Mouse (Mus musculus) stomach, postnatal 0 days (tissue): ENCODE data around the gene Tuba3a. TPM values are rescaled to one million over a fixed set of nuclear protein-coding genes. Genes with fewer than 3 reads are reported as not detected.

ENCODE experiments used
- ATAC-seq: fragments of 200-750 bp; cut with Nextera tagmentation; 2 replicates; pipeline ENCODE4 v1.8.0; 2017; ENCODE audit not compliant: low FRiP score, low TSS enrichment
- DNase-seq: peaks from one replicate; pipeline ENCODE4 v3.0.0-alpha.2; 2016; ENCODE audit warnings: low spot score
- H3K27ac ChIP-seq: fragments of 300-500 bp; sonication (generic); replicated peaks from 2 replicates; pipeline ENCODE4 v1.5.1; 2014; ENCODE audit warnings: mild to moderate bottlenecking, control low read depth
- H3K27me3 ChIP-seq: fragments of 300-500 bp; sonication (generic); 2 replicates; pipeline ENCODE4 v1.6.1; 2014; ENCODE audit warnings: low read length; ENCODE audit not compliant: control insufficient read depth, insufficient read depth
- H3K36me3 ChIP-seq: fragments of 300-500 bp; sonication (generic); 2 replicates; pipeline ENCODE4 v1.6.1; 2014; ENCODE audit warnings: low read length, mixed read lengths; ENCODE audit not compliant: control insufficient read depth, insufficient read depth
- H3K4me1 ChIP-seq: fragments of 300-500 bp; sonication (generic); replicated peaks from 2 replicates; pipeline ENCODE4 v1.6.1; 2014; ENCODE audit warnings: antibody characterized with exemption; ENCODE audit not compliant: control insufficient read depth, insufficient read depth
- H3K4me2 ChIP-seq: fragments of 300-500 bp; sonication (generic); replicated peaks from 2 replicates; pipeline ENCODE4 v1.6.1; 2014; ENCODE audit warnings: low read depth, mild to moderate bottlenecking, control low read depth, moderate library complexity
- H3K4me3 ChIP-seq: fragments of 300-500 bp; sonication (generic); 2 replicates; pipeline ENCODE4 v1.5.1; 2014; ENCODE audit warnings: low read depth, low read length, control low read depth
- H3K9ac ChIP-seq: fragments of 300-500 bp; sonication (generic); 2 replicates; pipeline ENCODE4 v1.6.1; 2014; ENCODE audit warnings: mild to moderate bottlenecking, low read length, control low read depth, mixed read lengths
- H3K9me3 ChIP-seq: fragments of 300-500 bp; sonication (generic); 2 replicates; pipeline ENCODE4 v1.6.1; 2016; ENCODE audit warnings: low read length; ENCODE audit not compliant: control insufficient read depth
- CTCF ChIP-seq: IDR thresholded peaks from 2 replicates; pipeline ENCODE4 v1.5.1; 2016; ENCODE audit warnings: antibody characterized with exemption, low read depth, mild to moderate bottlenecking, moderate library complexity
- EP300 ChIP-seq: optimal IDR thresholded peaks from 2 replicates; pipeline ENCODE3; 2016; ENCODE audit warnings: antibody characterized with exemption
- WGBS: fragments of 180-500 bp; shearing (Covaris S2); extraction: QIAGEN DNeasy Blood & Tissue Kit; methylation state at CpG from one replicate; pipeline ENCODE4 v1.1.7; 2014; 5-methylcytosine and 5-hydroxymethylcytosine counted together
- polyA plus RNA-seq: library from polyadenylated mRNA; unstranded; fragments of >200 nt; fragmentation: Nextera tagmentation; extraction: Ambion mirVana; gene quantifications from 2 replicates; pipeline ENCODE4 v1.2.1, GENCODE M21; 2015

Tuba3a gene
- polyA plus RNA-seq, 1 experiment from 2014 or later = 0.15 TPM

DNA sequence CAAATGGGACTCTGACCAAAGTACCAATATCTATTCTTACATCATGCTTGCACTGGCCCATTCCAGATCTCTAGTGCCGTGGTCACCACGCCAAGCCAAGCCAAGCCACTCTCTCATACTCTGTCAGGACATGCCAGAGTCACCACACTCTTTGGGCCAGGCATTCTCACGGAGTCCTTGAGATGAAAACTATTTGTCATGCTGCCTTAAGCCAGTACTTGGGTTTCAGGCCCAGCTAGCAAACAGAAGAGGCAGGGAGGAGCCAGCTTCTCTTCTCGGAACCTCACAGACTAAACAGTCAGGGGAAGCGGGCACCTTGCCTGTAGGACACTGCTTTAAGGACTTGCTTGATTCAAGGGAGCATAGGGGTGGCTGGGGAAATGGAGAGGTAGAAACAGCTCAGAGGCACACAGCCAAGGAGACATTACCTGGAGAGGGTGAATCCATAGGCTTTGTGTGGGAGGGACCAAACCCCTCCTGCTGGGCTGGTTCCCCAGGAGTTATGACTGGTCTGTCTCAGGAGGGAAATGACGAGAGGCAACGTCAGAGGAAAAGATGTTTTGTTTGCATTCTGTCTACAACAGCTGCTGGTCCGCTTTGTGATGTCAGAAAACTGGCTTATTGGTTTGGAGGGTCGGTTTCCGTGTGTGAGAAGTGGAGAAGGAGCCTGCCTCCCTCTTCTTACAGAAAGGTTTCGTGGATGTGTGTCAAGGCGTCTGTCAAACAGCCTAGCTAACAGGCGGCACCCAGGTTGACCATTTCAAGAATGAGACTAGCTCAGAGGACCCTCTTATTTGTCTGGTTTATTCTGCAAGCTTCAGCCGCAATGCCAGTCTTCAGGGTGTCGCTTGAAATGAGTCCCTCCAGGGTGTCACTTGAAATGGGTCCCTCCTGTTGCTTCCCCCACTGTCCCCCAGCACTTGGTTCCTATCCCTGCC is 33.4 kb upstream of the Tuba3a start:
- Histone ChIP-seq H3K9me3 (no peaks in the 10 kb centered on the region), H3K4me2 (no peak overlapping the region), H3K36me3 (no peaks in the 10 kb centered on the region), H3K4me1 (peaks cover 5% of the 10 kb centered on the region), H3K4me3 (no peak overlapping the region), H3K27ac (peak overlapping the region; percentile 71), H3K9ac (no peak overlapping the region), H3K27me3 (no peaks in the 10 kb centered on the region)
- ATAC-seq = peak; percentile 16; the same call in 1 of the 2 replicates
- DNase-seq = peak; percentile 30
- TF ChIP-seq EP300 = no peak
- no peak for TF ChIP-seq CTCF
- WGBS = 45% methylated on average over 15 of the region's 15 CpGs

DNA sequence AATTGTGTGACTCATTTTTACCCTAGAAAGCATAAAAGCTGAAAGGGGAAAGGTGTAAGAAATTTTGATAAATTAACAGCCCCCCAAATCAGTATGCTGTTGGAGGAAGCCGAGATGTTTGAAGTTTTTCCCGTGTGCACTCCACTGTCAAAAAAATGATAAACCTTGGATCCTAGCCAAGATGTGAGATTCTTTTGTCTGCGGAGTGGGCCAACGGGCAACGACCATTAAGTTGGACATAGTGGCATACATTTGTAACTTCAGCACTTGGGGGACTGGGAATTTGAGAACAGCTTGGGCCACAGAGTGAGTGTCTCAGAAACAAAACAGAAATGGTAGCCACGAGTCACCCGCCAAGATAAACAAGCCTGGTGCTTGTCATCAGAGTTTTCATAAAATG is 31.2 kb upstream of the Tuba3a start:
- DNase-seq (no peak), ATAC-seq (no peak)
- Histone ChIP-seq H3K4me3 (no peak overlapping the region), H3K27me3 (no peaks in the 10 kb centered on the region), H3K9me3 (no peaks in the 10 kb centered on the region), H3K4me1 (peaks cover 18% of the 10 kb centered on the region), H3K4me2 (no peak overlapping the region), H3K27ac (no peak overlapping the region), H3K9ac (no peak overlapping the region), H3K36me3 (no peaks in the 10 kb centered on the region)
- WGBS = 36% methylated on average over 7 of the region's 7 CpGs
- TF ChIP-seq CTCF (no peak), EP300 (no peak)

DNA sequence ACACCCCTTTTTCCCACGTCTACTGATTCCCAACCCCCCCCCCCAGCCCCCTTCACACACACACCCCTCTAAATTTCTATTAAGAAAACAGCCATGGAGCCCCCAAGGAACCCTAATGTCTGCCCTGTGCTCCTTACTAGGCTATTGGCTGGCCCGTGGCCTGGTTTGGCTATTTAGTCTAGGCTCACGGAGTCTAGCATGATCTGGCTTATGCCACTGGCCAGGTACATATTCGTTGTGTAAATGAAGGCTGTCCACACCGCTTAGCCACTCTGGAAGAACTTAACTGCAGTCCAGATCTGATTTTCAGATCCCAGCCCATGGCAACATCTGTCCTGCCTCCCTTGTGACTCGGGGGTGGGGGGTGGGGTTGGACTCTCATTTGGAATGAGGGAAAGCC is 28.9 kb upstream of the Tuba3a start:
- no peak overlapping the region for H3K4me3 ChIP-seq
- no peak for DNase-seq
- peaks cover 19% of the 10 kb centered on the region for H3K4me1 ChIP-seq
- no peak overlapping the region for H3K27ac ChIP-seq
- H3K27me3 ChIP-seq = no peaks in the 10 kb centered on the region
- no peaks in the 10 kb centered on the region; the same call in 1 of the 2 replicates for H3K36me3 ChIP-seq
- ATAC-seq = no peak
- no peaks in the 10 kb centered on the region for H3K9me3 ChIP-seq
- no peak overlapping the region for H3K9ac ChIP-seq
- no peak for TF ChIP-seq EP300
- no peak for TF ChIP-seq CTCF
- no peak overlapping the region for H3K4me2 ChIP-seq
- WGBS = 79% methylated on average over 6 of the region's 6 CpGs

DNA sequence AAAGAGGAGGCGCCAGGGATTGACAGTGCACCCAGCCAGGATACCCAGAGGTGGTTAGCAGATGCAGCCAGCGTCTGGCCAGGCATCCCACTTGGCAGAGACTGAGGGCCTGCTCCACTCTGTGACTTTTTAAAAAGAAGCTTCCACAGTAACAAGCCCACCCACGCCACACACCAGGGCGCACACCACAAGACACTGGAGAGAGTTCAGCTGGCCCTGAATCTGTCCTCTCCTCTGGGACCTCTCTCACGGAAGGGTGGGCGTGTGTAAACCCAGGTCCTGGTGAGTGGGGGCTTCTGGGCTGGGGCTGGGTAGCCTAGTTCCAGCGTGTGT is 28.4 kb upstream of the Tuba3a start:
- DNase-seq (no peak), ATAC-seq (peak; percentile 25)
- Histone ChIP-seq H3K4me1 (peaks cover 19% of the 10 kb centered on the region), H3K4me2 (peak overlapping the region; percentile 89), H3K9ac (peak overlapping the region; percentile 98), H3K4me3 (peak overlapping the region; percentile 84), H3K27me3 (no peaks in the 10 kb centered on the region), H3K9me3 (no peaks in the 10 kb centered on the region), H3K27ac (peak overlapping the region; percentile 93), H3K36me3 (peaks cover 4% of the 10 kb centered on the region; the same call in 1 of the 2 replicates)
- no peak for TF ChIP-seq CTCF
- no peak for TF ChIP-seq EP300
- 35% methylated on average over 7 of the region's 7 CpGs for WGBS

DNA sequence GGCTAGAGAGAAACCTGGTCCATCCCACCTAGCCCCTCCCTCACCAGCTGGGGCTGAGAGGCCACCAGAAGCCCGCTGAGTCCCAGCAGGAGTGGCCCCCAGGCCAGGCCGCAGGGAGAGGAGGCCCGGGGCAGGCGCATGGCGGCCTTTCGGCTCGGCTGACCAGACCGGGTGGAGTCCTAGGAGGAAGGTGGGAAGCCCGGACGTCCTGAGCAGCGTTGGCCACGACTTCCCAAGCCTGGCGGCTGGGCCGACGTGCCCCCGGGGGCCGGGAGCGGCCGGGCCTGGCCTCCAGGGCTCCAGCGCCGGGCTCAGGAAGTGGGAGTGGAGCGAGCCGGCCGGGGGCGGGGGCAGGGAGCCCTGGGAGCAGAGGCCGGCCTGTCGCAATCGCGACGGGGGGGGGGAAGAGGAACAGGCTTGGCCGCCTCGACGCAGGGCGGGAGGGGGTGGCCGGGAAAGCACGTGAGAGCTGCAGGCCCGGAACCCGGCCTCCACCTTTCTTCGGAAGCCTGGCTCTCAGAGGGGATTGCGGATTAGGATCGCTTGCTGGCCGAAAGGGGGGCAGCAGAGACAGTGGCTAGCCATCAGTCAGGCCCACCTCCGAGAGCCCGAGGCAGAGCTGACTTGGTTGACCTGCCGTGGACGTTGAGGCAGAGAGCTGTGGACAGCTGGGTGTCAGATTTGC is 27.8 kb upstream of the Tuba3a start, which contains the start of gene Ltbr:
TSS of gene Ltbr (minus strand) at position 340 of the 685 bp plus-strand sequence.
- H3K4me3 ChIP-seq = peak within 1 kb of the TSS; percentile 84
- ATAC-seq (peak; percentile 95), DNase-seq (peak; percentile 98)
- peak within 1 kb of the TSS; percentile 89 for H3K4me2 ChIP-seq
- H3K9me3 ChIP-seq = no peaks in the 10 kb centered on the region
- peaks cover 6% of the 10 kb centered on the region for H3K36me3 ChIP-seq
- no peak for TF ChIP-seq EP300
- no peak for TF ChIP-seq CTCF
- peaks cover 19% of the 10 kb centered on the region for H3K4me1 ChIP-seq
- H3K9ac ChIP-seq = peak within 1 kb of the TSS; percentile 98
- H3K27ac ChIP-seq = peak within 1 kb of the TSS; percentile 93
- no peaks in the 10 kb centered on the region for H3K27me3 ChIP-seq
- 3% methylated on average over 34 of the region's 46 CpGs for WGBS
